Mouse (Mus musculus) cortical plate, adult 2 months (tissue): ENCODE data around the gene Styxl1.

Source experiments
- CTCF ChIP-seq: fragments of 200-500 bp; IDR thresholded peaks from 2 replicates; pipeline ENCODE4 v1.5.1; 2011; ENCODE audit warnings: mild to moderate bottlenecking, control low read depth, low read length; ENCODE audit not compliant: insufficient read depth; ENCODE audit errors: extremely low read depth
- POLR2A ChIP-seq: fragments of 200-500 bp; IDR thresholded peaks from 2 replicates; pipeline ENCODE4 v1.6.1; 2011; ENCODE audit warnings: mild to moderate bottlenecking, low read length, control low read depth; ENCODE audit not compliant: insufficient read depth; ENCODE audit errors: extremely low read depth

DNA sequence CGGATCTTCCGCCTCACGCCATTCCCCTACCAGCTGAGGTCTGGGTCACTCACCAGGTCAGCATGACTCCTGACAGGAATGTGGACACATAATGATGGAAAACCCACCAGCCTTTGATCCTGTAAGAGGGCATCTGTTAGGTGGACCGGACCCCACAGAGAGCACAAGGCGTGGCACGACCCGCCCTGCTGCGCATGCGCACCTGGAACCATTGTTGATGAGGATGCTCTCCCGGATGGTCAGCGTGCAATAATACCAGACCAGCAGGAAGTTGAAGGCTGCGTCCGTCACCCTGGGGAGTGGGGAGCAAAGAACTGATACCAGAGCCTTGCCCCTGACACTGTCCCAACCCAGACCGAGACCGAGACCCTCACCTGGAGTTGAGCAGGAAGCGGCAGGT is 41.6 kb downstream of the Styxl1 start:
- TF ChIP-seq POLR2A (no peak), CTCF (no peak)
